Mouse (Mus musculus): ENCODE results near the gene Ormdl3. TPM values are rescaled to one million over a fixed set of nuclear protein-coding genes. Genes with fewer than 3 reads are reported as not detected.

Gene Ormdl3
- polyA plus RNA-seq, 1 experiment from 2014 or later, result 7.1 TPM

DNA sequence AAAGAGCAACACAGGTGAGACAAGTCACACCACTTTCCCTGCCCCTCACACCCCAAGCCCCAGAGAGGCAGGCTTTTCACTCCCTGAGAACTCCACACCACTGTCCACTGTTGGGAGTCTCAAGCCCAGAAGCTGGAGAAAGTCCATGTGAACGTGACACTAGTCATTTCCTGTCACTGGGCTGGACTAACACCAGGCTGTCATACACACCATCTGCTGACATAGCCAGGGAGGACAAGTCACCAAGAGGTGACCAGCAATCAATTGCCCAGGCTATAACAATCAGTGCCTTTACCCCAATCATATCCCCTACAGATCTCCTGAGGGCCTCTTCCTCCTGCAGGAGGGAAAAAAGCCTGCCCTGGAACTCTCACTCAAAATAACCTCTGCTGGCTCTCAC is 3.0 kb downstream of the Ormdl3 start:
- no peak overlapping the region for H3K9ac ChIP-seq (ENCODE audit: low read depth, low read length)
- peaks cover 27% of the 10 kb centered on the region for H3K4me1 ChIP-seq (ENCODE audit: control insufficient read depth, insufficient read depth, low read length)
- peaks cover 23% of the 10 kb centered on the region for H3K36me3 ChIP-seq (ENCODE audit: control insufficient read depth, insufficient read depth, low read length)
- no peak overlapping the region for H3K4me2 ChIP-seq (replicated peaks; ENCODE audit: low read depth, low read length)
- no peaks in the 10 kb centered on the region for H3K9me3 ChIP-seq (ENCODE audit: control insufficient read depth, low read length)
- no peak overlapping the region for H3K27ac ChIP-seq (ENCODE audit: low read depth, low read length)
- ATAC-seq (ENCODE audit: low FRiP score, low TSS enrichment), result no peak
- no peak overlapping the region for H3K4me3 ChIP-seq (ENCODE audit: low read length)
- no peaks in the 10 kb centered on the region for H3K27me3 ChIP-seq (ENCODE audit: control insufficient read depth, insufficient read depth, low read length)
- 19% methylated on average over 1 of the region's 1 CpGs for WGBS

DNA sequence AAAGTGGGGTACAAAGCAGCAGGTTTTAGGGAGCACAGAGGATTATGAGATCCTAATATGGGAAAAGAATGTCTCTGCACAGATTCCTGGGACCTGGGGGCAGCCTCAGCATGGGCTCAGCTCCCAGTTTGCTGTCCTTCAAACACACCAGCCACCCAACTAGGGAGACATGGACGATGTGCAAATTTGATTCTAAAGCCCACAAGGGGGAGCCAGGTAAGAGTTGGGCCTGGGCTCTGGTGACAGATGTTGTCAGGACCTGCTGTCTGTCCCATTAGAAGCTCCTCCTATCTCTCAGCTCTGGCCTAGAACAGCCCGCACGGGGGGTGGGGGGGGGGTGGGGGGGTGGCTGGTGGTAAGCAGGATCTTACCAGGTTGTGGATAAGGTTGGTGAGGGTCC is 3.6 kb downstream of the Ormdl3 start:
- no peak overlapping the region for H3K9ac ChIP-seq (ENCODE audit: low read depth, low read length)
- peaks cover 23% of the 10 kb centered on the region for H3K36me3 ChIP-seq (ENCODE audit: control insufficient read depth, insufficient read depth, low read length)
- H3K27me3 ChIP-seq (ENCODE audit: control insufficient read depth, insufficient read depth, low read length), result no peaks in the 10 kb centered on the region
- H3K4me2 ChIP-seq (replicated peaks; ENCODE audit: low read depth, low read length), result no peak overlapping the region
- no peak overlapping the region for H3K4me3 ChIP-seq (ENCODE audit: low read length)
- WGBS, result 28% methylated on average over 3 of the region's 3 CpGs
- ATAC-seq (ENCODE audit: low FRiP score, low TSS enrichment), result no peak
- H3K4me1 ChIP-seq (ENCODE audit: control insufficient read depth, insufficient read depth, low read length), result peaks cover 24% of the 10 kb centered on the region
- no peak overlapping the region for H3K27ac ChIP-seq (ENCODE audit: low read depth, low read length)
- no peaks in the 10 kb centered on the region for H3K9me3 ChIP-seq (ENCODE audit: control insufficient read depth, low read length)

DNA sequence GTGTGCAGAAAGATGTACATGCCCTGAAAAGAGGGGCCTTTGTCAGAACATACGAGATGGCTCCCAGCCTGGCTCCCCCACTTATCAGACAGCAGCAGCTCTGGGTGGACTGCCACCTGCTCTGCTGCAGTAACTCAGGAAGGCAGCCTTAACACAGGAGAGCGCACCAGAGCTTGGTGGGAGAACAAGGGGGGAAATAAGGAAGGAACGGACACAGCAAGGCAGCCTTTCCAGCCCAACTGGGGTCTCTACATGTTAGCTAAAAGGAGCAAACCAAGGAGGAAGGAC is 4.0 kb downstream of the Ormdl3 start:
- peaks cover 23% of the 10 kb centered on the region for H3K36me3 ChIP-seq (ENCODE audit: control insufficient read depth, insufficient read depth, low read length)
- no peaks in the 10 kb centered on the region for H3K27me3 ChIP-seq (ENCODE audit: control insufficient read depth, insufficient read depth, low read length)
- H3K9ac ChIP-seq (ENCODE audit: low read depth, low read length), result no peak overlapping the region
- H3K4me3 ChIP-seq (ENCODE audit: low read length), result no peak overlapping the region
- H3K9me3 ChIP-seq (ENCODE audit: control insufficient read depth, low read length), result no peaks in the 10 kb centered on the region
- no peak for ATAC-seq (ENCODE audit: low FRiP score, low TSS enrichment)
- H3K27ac ChIP-seq (ENCODE audit: low read depth, low read length), result no peak overlapping the region
- WGBS, result 94% methylated on average over 3 of the region's 3 CpGs
- H3K4me1 ChIP-seq (ENCODE audit: control insufficient read depth, insufficient read depth, low read length), result peaks cover 21% of the 10 kb centered on the region
- no peak overlapping the region for H3K4me2 ChIP-seq (replicated peaks; ENCODE audit: low read depth, low read length)

GRCm38 (mm10) chr11:98582551-98583264 is 4.5 kb downstream of the Ormdl3 start:
- Histone ChIP-seq H3K9ac (ENCODE audit: low read depth, low read length) (no peak overlapping the region), H3K36me3 (ENCODE audit: control insufficient read depth, insufficient read depth, low read length) (peaks cover 23% of the 10 kb centered on the region), H3K27me3 (ENCODE audit: control insufficient read depth, insufficient read depth, low read length) (no peaks in the 10 kb centered on the region), H3K4me2 (replicated peaks; ENCODE audit: low read depth, low read length) (no peak overlapping the region), H3K4me1 (ENCODE audit: control insufficient read depth, insufficient read depth, low read length) (peaks cover 16% of the 10 kb centered on the region), H3K4me3 (ENCODE audit: low read length) (no peak overlapping the region), H3K27ac (ENCODE audit: low read depth, low read length) (no peak overlapping the region), H3K9me3 (ENCODE audit: control insufficient read depth, low read length) (no peaks in the 10 kb centered on the region)
- 90% methylated on average over 12 of the region's 12 CpGs for WGBS
- ATAC-seq (ENCODE audit: low FRiP score, low TSS enrichment), result no peak

DNA sequence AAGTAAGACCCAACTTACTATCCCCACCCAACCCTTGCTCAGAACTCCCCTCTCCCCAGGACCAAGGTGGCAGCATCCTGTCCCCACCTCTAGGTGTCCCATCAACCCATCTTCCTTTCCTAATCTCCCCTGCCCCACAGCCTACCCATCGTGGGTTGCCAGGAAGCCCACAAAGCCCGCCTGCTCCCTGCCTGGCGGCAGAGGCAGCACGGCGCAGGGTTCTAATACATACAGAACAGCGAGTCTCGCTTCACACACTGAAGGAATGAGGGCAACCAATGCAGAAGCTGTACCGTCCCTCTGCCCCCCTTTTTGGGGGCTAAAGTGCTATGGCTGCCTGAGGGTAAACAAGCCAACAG is 5.2 kb downstream of the Ormdl3 start:
- Histone ChIP-seq H3K36me3 (ENCODE audit: control insufficient read depth, insufficient read depth, low read length) (peaks cover 23% of the 10 kb centered on the region), H3K27me3 (ENCODE audit: control insufficient read depth, insufficient read depth, low read length) (no peaks in the 10 kb centered on the region), H3K27ac (ENCODE audit: low read depth, low read length) (no peak overlapping the region), H3K4me3 (ENCODE audit: low read length) (no peak overlapping the region), H3K4me1 (ENCODE audit: control insufficient read depth, insufficient read depth, low read length) (peaks cover 11% of the 10 kb centered on the region), H3K9ac (ENCODE audit: low read depth, low read length) (no peak overlapping the region), H3K4me2 (replicated peaks; ENCODE audit: low read depth, low read length) (no peak overlapping the region), H3K9me3 (ENCODE audit: control insufficient read depth, low read length) (no peaks in the 10 kb centered on the region)
- no peak for ATAC-seq (ENCODE audit: low FRiP score, low TSS enrichment)
- WGBS, result 90% methylated on average over 8 of the region's 8 CpGs

DNA sequence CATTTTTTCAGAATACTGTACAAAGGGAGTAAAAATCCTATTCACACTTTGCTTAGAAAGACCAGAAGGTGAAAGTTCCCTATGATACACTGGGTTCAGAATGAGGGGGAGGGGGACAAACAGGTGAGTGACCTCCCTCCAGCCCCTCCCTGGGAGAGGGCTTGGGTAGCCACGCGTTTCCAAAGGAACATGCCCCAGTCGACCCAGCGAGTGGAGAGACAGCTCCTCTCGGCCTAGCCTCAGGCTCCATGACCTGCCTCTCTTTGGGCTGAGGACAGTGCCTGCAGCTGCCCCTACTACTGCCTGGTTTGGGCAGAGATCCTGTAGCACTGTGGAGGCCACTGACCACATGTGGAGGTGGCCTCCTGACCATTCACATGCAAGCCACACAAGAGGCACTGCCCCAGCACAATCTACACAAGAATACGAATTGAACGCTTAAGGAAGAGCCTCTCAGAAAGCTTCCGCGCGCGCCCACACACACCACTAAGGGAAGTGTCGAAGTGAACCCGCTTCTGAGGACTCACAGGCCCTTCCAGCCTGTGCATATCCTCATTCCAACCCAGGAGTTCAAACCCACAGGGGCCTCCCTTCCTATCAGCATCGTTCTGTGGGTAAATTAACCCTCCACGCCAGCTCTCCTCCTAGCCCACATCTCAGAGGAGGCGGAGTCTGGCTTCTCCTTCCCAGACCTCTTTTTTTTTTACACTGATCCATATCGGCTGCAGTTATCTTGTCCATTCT is 5.7 kb downstream of the Ormdl3 start:
- ATAC-seq (ENCODE audit: low FRiP score, low TSS enrichment), result no peak
- H3K27me3 ChIP-seq (ENCODE audit: control insufficient read depth, insufficient read depth, low read length), result no peaks in the 10 kb centered on the region
- H3K4me3 ChIP-seq (ENCODE audit: low read length), result no peak overlapping the region
- no peak overlapping the region for H3K27ac ChIP-seq (ENCODE audit: low read depth, low read length)
- H3K9ac ChIP-seq (ENCODE audit: low read depth, low read length), result no peak overlapping the region
- peaks cover 11% of the 10 kb centered on the region for H3K4me1 ChIP-seq (ENCODE audit: control insufficient read depth, insufficient read depth, low read length)
- H3K36me3 ChIP-seq (ENCODE audit: control insufficient read depth, insufficient read depth, low read length), result peaks cover 23% of the 10 kb centered on the region
- 73% methylated on average over 17 of the region's 17 CpGs for WGBS
- H3K9me3 ChIP-seq (ENCODE audit: control insufficient read depth, low read length), result no peaks in the 10 kb centered on the region
- no peak overlapping the region for H3K4me2 ChIP-seq (replicated peaks; ENCODE audit: low read depth, low read length)

GRCm38 (mm10) chr11:98580301-98581121 is 6.7 kb downstream of the Ormdl3 start:
- Histone ChIP-seq H3K4me3 (ENCODE audit: low read length) (no peak overlapping the region), H3K9me3 (ENCODE audit: control insufficient read depth, low read length) (no peaks in the 10 kb centered on the region), H3K4me2 (replicated peaks; ENCODE audit: low read depth, low read length) (no peak overlapping the region), H3K27me3 (ENCODE audit: control insufficient read depth, insufficient read depth, low read length) (no peaks in the 10 kb centered on the region), H3K27ac (ENCODE audit: low read depth, low read length) (no peak overlapping the region), H3K9ac (ENCODE audit: low read depth, low read length) (no peak overlapping the region), H3K4me1 (ENCODE audit: control insufficient read depth, insufficient read depth, low read length) (peaks cover 4% of the 10 kb centered on the region), H3K36me3 (ENCODE audit: control insufficient read depth, insufficient read depth, low read length) (peaks cover 23% of the 10 kb centered on the region)
- WGBS, result 79% methylated on average over 16 of the region's 16 CpGs
- ATAC-seq (ENCODE audit: low FRiP score, low TSS enrichment), result no peak

DNA sequence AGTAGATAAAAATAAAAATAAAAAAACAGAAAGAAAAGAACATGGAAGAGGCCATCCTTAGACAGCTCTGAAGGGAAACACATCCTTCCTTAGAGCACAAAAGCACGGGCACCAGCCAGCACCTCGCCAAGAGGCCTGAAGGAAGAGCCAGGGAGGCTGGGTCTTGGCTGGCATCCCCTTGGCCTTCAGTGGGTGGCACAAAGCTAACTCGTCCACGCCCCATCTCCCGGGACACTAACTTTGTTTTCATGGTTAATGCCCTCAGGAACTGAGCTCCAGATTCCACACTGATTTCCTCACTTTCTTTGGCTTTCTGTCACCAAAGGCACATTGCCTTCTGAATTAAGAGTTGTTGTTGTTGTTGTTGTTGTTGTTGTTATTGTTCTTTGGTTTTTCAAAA is 9.4 kb downstream of the Ormdl3 start:
- H3K4me1 ChIP-seq (ENCODE audit: control insufficient read depth, insufficient read depth, low read length), result no peaks in the 10 kb centered on the region
- no peak overlapping the region for H3K4me2 ChIP-seq (replicated peaks; ENCODE audit: low read depth, low read length)
- no peak for ATAC-seq (ENCODE audit: low FRiP score, low TSS enrichment)
- H3K4me3 ChIP-seq (ENCODE audit: low read length), result no peak overlapping the region
- WGBS, result 85% methylated on average over 5 of the region's 5 CpGs
- no peaks in the 10 kb centered on the region for H3K27me3 ChIP-seq (ENCODE audit: control insufficient read depth, insufficient read depth, low read length)
- no peak overlapping the region for H3K27ac ChIP-seq (ENCODE audit: low read depth, low read length)
- H3K36me3 ChIP-seq (ENCODE audit: control insufficient read depth, insufficient read depth, low read length), result peaks cover 15% of the 10 kb centered on the region
- no peaks in the 10 kb centered on the region for H3K9me3 ChIP-seq (ENCODE audit: control insufficient read depth, low read length)
- no peak overlapping the region for H3K9ac ChIP-seq (ENCODE audit: low read depth, low read length)

GRCm38 (mm10) chr11:98569461-98569860 is 17.7 kb downstream of the Ormdl3 start:
- no peak for ATAC-seq (ENCODE audit: low FRiP score, low TSS enrichment)
- 86% methylated on average over 6 of the region's 6 CpGs for WGBS
- Histone ChIP-seq H3K4me1 (ENCODE audit: control insufficient read depth, insufficient read depth, low read length) (no peaks in the 10 kb centered on the region), H3K4me2 (replicated peaks; ENCODE audit: low read depth, low read length) (no peak overlapping the region), H3K4me3 (ENCODE audit: low read length) (no peak overlapping the region), H3K36me3 (ENCODE audit: control insufficient read depth, insufficient read depth, low read length) (no peaks in the 10 kb centered on the region), H3K9ac (ENCODE audit: low read depth, low read length) (no peak overlapping the region), H3K27me3 (ENCODE audit: control insufficient read depth, insufficient read depth, low read length) (no peaks in the 10 kb centered on the region), H3K9me3 (ENCODE audit: control insufficient read depth, low read length) (peaks cover 2% of the 10 kb centered on the region; the same call in 1 of the 2 replicates), H3K27ac (ENCODE audit: low read depth, low read length) (no peak overlapping the region)

Data from kidney, embryonic 14.5 days (tissue).